Mouse (Mus musculus) central nervous system, embryonic 18 days (tissue): ENCODE results near the gene Olfr770. TPM values are rescaled to one million over a fixed set of nuclear protein-coding genes. Genes with fewer than 3 reads are reported as not detected.

ENCODE experiments used
- polyA plus RNA-seq: library from polyadenylated mRNA; depleted of rRNA; stranded (reverse); fragments of >200 nt; gene quantifications from 2 replicates; pipeline ENCODE4 v1.2.3, GENCODE M21; 2012; rRNA removed

The Olfr770 gene
- polyA plus RNA-seq = not detected in 2 replicates

DNA sequence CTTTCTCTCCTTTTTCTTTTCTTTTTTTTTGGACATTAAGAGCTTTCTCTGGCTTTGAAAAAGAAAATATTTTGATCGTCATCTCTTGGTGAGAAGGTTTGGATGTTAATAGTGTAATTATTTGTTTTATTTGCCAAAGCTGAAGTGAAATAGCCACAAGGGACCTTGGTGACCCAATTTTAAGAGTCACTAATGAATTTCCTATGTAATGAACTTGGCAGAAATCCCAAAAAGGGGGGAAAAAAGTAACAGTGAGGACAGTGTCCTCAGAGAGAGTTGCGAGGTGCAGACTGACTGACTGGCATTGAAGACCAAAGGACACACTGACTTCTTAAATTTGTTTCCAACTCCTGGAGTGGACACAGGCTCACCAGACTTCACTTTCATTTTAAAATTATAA lies at the start of gene Olfr770:
Gene Olfr770, minus strand, starts transcription at position 101 of the 400 bp plus-strand sequence.

DNA sequence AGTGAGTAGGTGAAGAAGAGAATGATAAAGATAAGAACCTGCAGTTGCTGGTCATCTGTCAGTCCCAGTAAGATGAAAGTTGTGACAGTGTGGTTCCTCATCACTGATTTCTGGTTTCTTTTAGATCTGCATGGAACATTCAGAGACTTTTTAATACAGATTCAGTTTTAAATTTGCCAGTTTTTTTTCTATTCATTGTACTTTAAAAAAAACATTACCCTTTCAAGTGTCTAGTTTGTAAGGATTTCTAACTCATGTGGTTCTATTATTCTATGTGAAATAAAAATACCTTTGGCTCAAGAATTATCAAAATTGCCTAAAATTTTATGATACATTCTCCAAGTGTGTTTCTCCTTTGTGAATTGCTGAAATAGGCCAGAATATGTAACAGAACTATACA lies 48.5 kb upstream of the Olfr770 start, which contains the start of gene Olfr773:
Gene Olfr773, minus strand, starts transcription at position 101 of the 400 bp plus-strand sequence.

DNA sequence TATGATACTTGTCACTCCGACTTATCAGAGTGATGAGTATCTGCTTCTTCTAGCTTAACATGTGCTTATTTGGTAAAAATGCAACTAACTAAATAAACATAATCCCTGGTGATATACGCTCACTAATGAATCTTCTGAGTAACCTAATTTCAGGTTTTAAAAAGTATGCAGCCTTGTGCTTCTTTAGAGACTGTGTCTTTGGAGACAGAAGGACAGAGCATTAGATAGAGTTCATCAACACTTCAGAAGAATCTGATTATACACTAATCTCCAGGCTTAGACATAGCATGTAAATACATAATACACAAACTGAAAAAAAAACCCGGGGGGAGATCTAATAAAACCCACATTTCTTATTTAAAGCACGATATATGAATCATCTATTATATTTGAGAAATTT lies 39.0 kb upstream of the Olfr770 start, which contains the start of gene Olfr772:
Gene Olfr772, minus strand, starts transcription at position 101 of the 400 bp plus-strand sequence.

DNA sequence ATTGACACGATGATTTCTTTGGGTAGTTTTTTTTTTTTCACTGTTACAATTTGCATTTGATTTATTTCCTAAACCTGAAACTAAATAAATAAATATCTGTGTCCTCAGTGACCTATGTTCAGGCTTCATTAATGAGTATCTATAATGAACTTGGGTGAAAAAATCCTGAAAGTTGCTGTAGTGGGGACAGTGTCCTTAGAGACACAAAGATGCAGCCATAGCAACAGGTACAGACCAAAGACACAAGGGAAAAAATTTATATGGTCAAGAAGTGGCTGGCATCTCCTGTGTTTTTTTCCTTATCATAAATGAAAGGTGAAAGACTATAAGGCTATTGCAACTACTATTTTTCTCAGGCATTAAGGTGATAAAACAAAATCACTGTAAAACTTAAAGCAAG lies 25.9 kb upstream of the Olfr770 start, which contains the start of gene Olfr771:
Gene Olfr771, minus strand, starts transcription at position 101 of the 400 bp plus-strand sequence.

DNA sequence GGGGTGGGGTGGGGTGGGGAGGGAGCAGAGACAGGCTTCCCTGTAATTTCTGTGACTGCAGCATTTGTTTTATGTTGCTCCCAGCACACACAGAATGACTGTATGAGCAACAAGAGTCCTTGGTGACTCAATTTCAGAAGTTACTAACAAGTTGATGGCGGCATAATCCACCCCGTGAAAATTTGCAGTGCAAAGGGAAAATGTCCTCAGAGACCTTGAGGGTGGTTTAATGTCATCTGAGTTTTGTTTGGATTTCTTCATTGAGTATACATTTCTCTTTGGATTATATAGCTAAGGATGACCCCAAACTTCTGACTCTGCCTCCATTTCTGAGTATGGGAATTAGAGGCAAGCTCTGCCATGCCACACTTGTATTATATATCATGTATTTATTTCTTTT lies 21.0 kb downstream of the Olfr770 start, which contains the start of gene Olfr769:
Gene Olfr769, minus strand, starts transcription at position 101 of the 400 bp plus-strand sequence.

DNA sequence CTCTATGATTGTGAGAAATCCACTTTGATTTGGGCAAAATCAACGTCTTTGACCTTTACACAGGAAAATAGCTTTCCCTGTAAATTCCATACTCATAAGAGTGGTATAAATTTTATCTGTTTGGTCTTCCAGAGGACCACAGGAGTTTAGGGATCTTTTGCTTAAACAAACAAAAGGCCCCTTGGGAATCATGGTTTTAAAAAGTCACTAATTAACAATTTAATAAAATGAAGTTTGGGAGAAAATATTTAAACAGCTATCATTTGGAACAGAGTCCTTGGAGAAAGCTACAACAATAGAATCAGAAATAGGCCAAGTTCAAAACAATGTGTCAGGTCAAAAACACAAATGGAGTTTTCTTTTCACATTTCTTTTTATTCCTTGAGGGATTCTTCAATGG lies 39.5 kb downstream of the Olfr770 start, which contains the start of gene Olfr768:
Gene Olfr768, minus strand, starts transcription at position 101 of the 400 bp plus-strand sequence.

DNA sequence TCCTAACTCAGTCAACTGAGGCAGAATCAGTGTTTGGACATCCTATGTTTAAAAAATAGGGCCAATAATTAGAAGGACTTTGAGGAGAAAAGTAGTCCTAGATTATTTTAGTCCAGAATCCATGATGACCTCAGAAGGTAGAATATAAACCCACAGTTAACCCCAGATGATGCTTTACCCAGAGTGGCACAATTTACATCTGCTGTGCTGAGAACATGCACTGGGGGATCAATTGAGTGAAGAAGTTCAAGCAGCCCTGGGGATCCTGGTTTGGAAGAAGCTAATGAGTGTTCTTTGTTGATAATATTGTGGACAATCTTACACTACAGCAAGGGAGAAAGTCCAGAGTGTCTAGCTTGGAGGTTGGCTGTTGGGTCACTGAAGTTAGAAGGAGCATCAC lies 56.0 kb downstream of the Olfr770 start, which contains the start of gene Olfr767:
Gene Olfr767, minus strand, starts transcription at position 101 of the 400 bp plus-strand sequence.

Other genes starting within 250 kb of the Olfr770 start
- gene Gdf11, start 247.3 kb downstream of the Olfr770 start, polyA plus RNA-seq = 8.7 and 8.9 TPM in 2 replicates
- gene Cd63, start 238.0 kb downstream of the Olfr770 start, polyA plus RNA-seq = 65.0 and 99.6 TPM in 2 replicates
- 11.4 and 19.1 TPM in 2 replicates for gene Rdh5, start 216.1 kb downstream of the Olfr770 start, polyA plus RNA-seq
- gene Bloc1s1, start 215.0 kb downstream of the Olfr770 start, polyA plus RNA-seq = 280 and 314 TPM in 2 replicates
- gene Itga7, start 205.2 kb downstream of the Olfr770 start, polyA plus RNA-seq = 11.6 and 16.9 TPM in 2 replicates
- gene Mettl7b, start 178.0 kb downstream of the Olfr770 start, polyA plus RNA-seq = not detected in 2 replicates
- not detected in 2 replicates for gene Olfr9, start 149.6 kb downstream of the Olfr770 start, polyA plus RNA-seq
- not detected in 2 replicates for gene Olfr763, start 128.2 kb downstream of the Olfr770 start, polyA plus RNA-seq
- not detected in 2 replicates for gene Olfr764-ps1, start 99.1 kb downstream of the Olfr770 start, polyA plus RNA-seq
- not detected in 2 replicates for gene Olfr765, start 89.0 kb downstream of the Olfr770 start, polyA plus RNA-seq
- not detected in 2 replicates for gene Olfr766-ps1, start 70.0 kb downstream of the Olfr770 start, polyA plus RNA-seq
- gene Olfr767, start 56.1 kb downstream of the Olfr770 start, polyA plus RNA-seq = not detected in 2 replicates
- gene Olfr768, start 39.6 kb downstream of the Olfr770 start, polyA plus RNA-seq = not detected in 2 replicates
- gene Olfr769, start 21.1 kb downstream of the Olfr770 start, polyA plus RNA-seq = not detected in 2 replicates
- not detected in 2 replicates for gene Olfr771, start 25.8 kb upstream of the Olfr770 start, polyA plus RNA-seq
- gene Olfr772, start 38.9 kb upstream of the Olfr770 start, polyA plus RNA-seq = not detected in 2 replicates
- gene Olfr773, start 48.4 kb upstream of the Olfr770 start, polyA plus RNA-seq = not detected in 2 replicates
- gene Olfr774, start 97.2 kb upstream of the Olfr770 start, polyA plus RNA-seq = not detected in 2 replicates
- not detected in 2 replicates for gene Olfr775, start 109.4 kb upstream of the Olfr770 start, polyA plus RNA-seq
- not detected in 2 replicates for gene Olfr776, start 120.1 kb upstream of the Olfr770 start, polyA plus RNA-seq
- not detected in 2 replicates for gene Olfr777, start 132.5 kb upstream of the Olfr770 start, polyA plus RNA-seq
- gene Olfr780, start 179.1 kb upstream of the Olfr770 start, polyA plus RNA-seq = not detected in 2 replicates
- not detected in 2 replicates for gene Olfr781, start 189.9 kb upstream of the Olfr770 start, polyA plus RNA-seq
- not detected in 2 replicates for gene Olfr782, start 209.9 kb upstream of the Olfr770 start, polyA plus RNA-seq
- gene Olfr784, start 245.1 kb upstream of the Olfr770 start, polyA plus RNA-seq = 0.07 and 0.08 TPM in 2 replicates